Mouse (Mus musculus) embryonic facial prominence, embryonic 11.5 days (tissue): ENCODE measurements around the gene Galc. TPM values are rescaled to one million over a fixed set of nuclear protein-coding genes. Genes with fewer than 3 reads are reported as not detected.

Source experiments
- ATAC-seq: fragments of 200-750 bp; cut with Nextera tagmentation; replicated peaks from 2 replicates; pipeline ENCODE4 v1.8.0; 2017; ENCODE audit warnings: low read depth; ENCODE audit not compliant: insufficient number of reproducible peaks, low FRiP score, low TSS enrichment
- DNase-seq: peaks from one replicate; pipeline ENCODE4 v3.0.0-alpha.2; 2015; ENCODE audit warnings: low spot score
- H3K27ac ChIP-seq: fragments of 300-500 bp; sonication (generic); replicated peaks from 2 replicates; pipeline ENCODE4 v1.5.1; 2014; ENCODE audit warnings: mild to moderate bottlenecking, low read depth, low read length, control low read depth
- H3K27me3 ChIP-seq: fragments of 300-500 bp; sonication (generic); 2 replicates; pipeline ENCODE4 v1.6.1; 2014; ENCODE audit warnings: mild to moderate bottlenecking, low read length, moderate library complexity, mixed read lengths; ENCODE audit not compliant: control insufficient read depth, insufficient read depth
- H3K36me3 ChIP-seq: fragments of 300-500 bp; sonication (generic); replicated peaks from 2 replicates; pipeline ENCODE4 v1.6.1; 2014; ENCODE audit warnings: low read depth, mild to moderate bottlenecking, low read length, moderate library complexity, mixed read lengths; ENCODE audit not compliant: control insufficient read depth, insufficient read depth
- H3K4me1 ChIP-seq: fragments of 300-500 bp; sonication (generic); 2 replicates; pipeline ENCODE4 v1.6.1; 2014; ENCODE audit warnings: low read length, mixed read lengths; ENCODE audit not compliant: control insufficient read depth, insufficient read depth
- H3K4me2 ChIP-seq: fragments of 300-500 bp; sonication (generic); 2 replicates; pipeline ENCODE4 v1.6.1; 2014; ENCODE audit warnings: low read depth, mild to moderate bottlenecking, control low read depth, low read length, moderate library complexity
- H3K4me3 ChIP-seq: fragments of 300-500 bp; sonication (generic); 2 replicates; pipeline ENCODE4 v1.5.1; 2014; ENCODE audit warnings: low read depth, low read length, control low read depth
- H3K9ac ChIP-seq: fragments of 300-500 bp; sonication (generic); replicated peaks from 2 replicates; pipeline ENCODE4 v1.6.1; 2014; ENCODE audit warnings: mild to moderate bottlenecking, control low read depth, low read length
- H3K9me3 ChIP-seq: fragments of 300-500 bp; sonication (generic); replicated peaks from 2 replicates; pipeline ENCODE4 v1.6.1; 2016; ENCODE audit warnings: mild to moderate bottlenecking, low read length, inconsistent platforms, mixed read lengths; ENCODE audit not compliant: control insufficient read depth
- WGBS: fragments of 180-500 bp; shearing (Covaris S2); extraction: QIAGEN DNeasy Blood & Tissue Kit; methylation state at CpG from one replicate; pipeline ENCODE4 v1.1.7; 2014; 5-methylcytosine and 5-hydroxymethylcytosine counted together
- polyA plus RNA-seq: library from polyadenylated mRNA; unstranded; fragments of >200 nt; fragmentation: Nextera tagmentation; extraction: Ambion mirVana; gene quantifications from 2 replicates; pipeline ENCODE4 v1.2.1, GENCODE M21; 2014

Gene Galc
- polyA plus RNA-seq, 1 experiment from 2014 or later: 11.3 TPM

GRCm38 (mm10) chr12:98214191-98214590 is 45.1 kb downstream of the Galc start:
- no peaks in the 10 kb centered on the region for H3K9me3 ChIP-seq
- no peaks in the 10 kb centered on the region; the same call in none of the 2 replicates for H3K36me3 ChIP-seq
- H3K9ac ChIP-seq: no peak overlapping the region
- no peaks in the 10 kb centered on the region for H3K27me3 ChIP-seq
- DNase-seq (no peak), ATAC-seq (no peak)
- H3K4me3 ChIP-seq: no peak overlapping the region
- no peak overlapping the region for H3K27ac ChIP-seq
- H3K4me1 ChIP-seq: peaks cover 2% of the 10 kb centered on the region; the same call in 1 of the 2 replicates
- no peak overlapping the region for H3K4me2 ChIP-seq
- 80% methylated on average over 14 of the region's 14 CpGs for WGBS

GRCm38 (mm10) chr12:98213791-98214190 is 45.5 kb downstream of the Galc start:
- no peak for ATAC-seq
- Histone ChIP-seq H3K4me3 (no peak overlapping the region), H3K27me3 (no peaks in the 10 kb centered on the region), H3K27ac (no peak overlapping the region), H3K9me3 (no peaks in the 10 kb centered on the region), H3K4me1 (peaks cover 2% of the 10 kb centered on the region; the same call in 1 of the 2 replicates), H3K36me3 (no peaks in the 10 kb centered on the region; the same call in none of the 2 replicates), H3K9ac (no peak overlapping the region), H3K4me2 (no peak overlapping the region)
- 90% methylated on average over 7 of the region's 7 CpGs for WGBS
- no peak for DNase-seq

GRCm38 (mm10) chr12:98213332-98213731 is 45.9 kb downstream of the Galc start:
- Histone ChIP-seq H3K4me3 (no peak overlapping the region), H3K36me3 (no peaks in the 10 kb centered on the region; the same call in none of the 2 replicates), H3K4me2 (no peak overlapping the region), H3K27ac (no peak overlapping the region), H3K4me1 (peaks cover 2% of the 10 kb centered on the region; the same call in 1 of the 2 replicates), H3K9me3 (no peaks in the 10 kb centered on the region), H3K9ac (no peak overlapping the region), H3K27me3 (no peaks in the 10 kb centered on the region)
- WGBS: 95% methylated on average over 7 of the region's 7 CpGs
- DNase-seq (no peak), ATAC-seq (no peak)

- Histone ChIP-seq H3K4me3 (no peak overlapping the region), H3K27me3 (no peaks in the 10 kb centered on the region), H3K36me3 (no peaks in the 10 kb centered on the region; the same call in none of the 2 replicates), H3K9ac (no peak overlapping the region), H3K4me2 (no peak overlapping the region), H3K4me1 (peaks cover 2% of the 10 kb centered on the region; the same call in 1 of the 2 replicates), H3K9me3 (no peaks in the 10 kb centered on the region), H3K27ac (no peak overlapping the region)
- ATAC-seq: peak; percentile 27; the same call in 1 of the 2 replicates
- peak; percentile 74 for DNase-seq
- 76% methylated on average over 13 of the region's 13 CpGs for WGBS
These were observed 46.6 kb downstream of the Galc start for GRCm38 (mm10) chr12:98212457-98213175.

- WGBS: 93% methylated on average over 6 of the region's 6 CpGs
- no peaks in the 10 kb centered on the region for H3K27me3 ChIP-seq
- no peaks in the 10 kb centered on the region; the same call in 1 of the 2 replicates for H3K36me3 ChIP-seq
- ATAC-seq (no peak), DNase-seq (no peak)
- H3K4me1 ChIP-seq: no peaks in the 10 kb centered on the region
- no peak overlapping the region for H3K9ac ChIP-seq
- H3K9me3 ChIP-seq: no peaks in the 10 kb centered on the region
- no peak overlapping the region for H3K4me3 ChIP-seq
- H3K4me2 ChIP-seq: no peak overlapping the region
- no peak overlapping the region for H3K27ac ChIP-seq
These were observed 48.8 kb downstream of the Galc start for GRCm38 (mm10) chr12:98210495-98210894.

- H3K4me1 ChIP-seq: no peaks in the 10 kb centered on the region
- H3K36me3 ChIP-seq: no peaks in the 10 kb centered on the region; the same call in 1 of the 2 replicates
- H3K4me2 ChIP-seq: no peak overlapping the region
- H3K4me3 ChIP-seq: no peak overlapping the region
- H3K9ac ChIP-seq: no peak overlapping the region
- no peaks in the 10 kb centered on the region for H3K9me3 ChIP-seq
- H3K27me3 ChIP-seq: no peaks in the 10 kb centered on the region
- WGBS: 86% methylated on average over 10 of the region's 10 CpGs
- DNase-seq: no peak
- H3K27ac ChIP-seq: no peak overlapping the region
- no peak for ATAC-seq
These were observed 51.2 kb downstream of the Galc start for GRCm38 (mm10) chr12:98208104-98208503.

- 78% methylated on average over 4 of the region's 4 CpGs for WGBS
- Histone ChIP-seq H3K9me3 (no peaks in the 10 kb centered on the region), H3K4me1 (no peaks in the 10 kb centered on the region), H3K27ac (no peak overlapping the region), H3K36me3 (no peaks in the 10 kb centered on the region; the same call in 1 of the 2 replicates), H3K9ac (no peak overlapping the region), H3K4me3 (no peak overlapping the region), H3K27me3 (no peaks in the 10 kb centered on the region), H3K4me2 (no peak overlapping the region)
- DNase-seq (no peak), ATAC-seq (no peak)
These were observed 53.7 kb downstream of the Galc start for GRCm38 (mm10) chr12:98205450-98206051.

- H3K9ac ChIP-seq: no peak overlapping the region
- DNase-seq (no peak), ATAC-seq (no peak)
- no peaks in the 10 kb centered on the region for H3K27me3 ChIP-seq
- H3K4me2 ChIP-seq: no peak overlapping the region
- no peaks in the 10 kb centered on the region for H3K9me3 ChIP-seq
- 26% methylated on average over 1 of the region's 1 CpGs for WGBS
- no peak overlapping the region for H3K4me3 ChIP-seq
- H3K4me1 ChIP-seq: no peaks in the 10 kb centered on the region
- H3K27ac ChIP-seq: no peak overlapping the region
- H3K36me3 ChIP-seq: no peaks in the 10 kb centered on the region
These were observed 61.9 kb downstream of the Galc start for GRCm38 (mm10) chr12:98197401-98197800.
